Mouse (Mus musculus) ES-Bruce4 (cell line): ENCODE data around the gene Arglu1.

Experiments
- CTCF ChIP-seq: IDR thresholded peaks from one replicate; pipeline ENCODE4 v1.8.1; 2011; ENCODE audit warnings: low read depth, low read length
- POLR2A ChIP-seq: IDR thresholded peaks from one replicate; pipeline ENCODE4 v1.8.1; 2011; ENCODE audit warnings: low read length; ENCODE audit not compliant: insufficient read depth

DNA sequence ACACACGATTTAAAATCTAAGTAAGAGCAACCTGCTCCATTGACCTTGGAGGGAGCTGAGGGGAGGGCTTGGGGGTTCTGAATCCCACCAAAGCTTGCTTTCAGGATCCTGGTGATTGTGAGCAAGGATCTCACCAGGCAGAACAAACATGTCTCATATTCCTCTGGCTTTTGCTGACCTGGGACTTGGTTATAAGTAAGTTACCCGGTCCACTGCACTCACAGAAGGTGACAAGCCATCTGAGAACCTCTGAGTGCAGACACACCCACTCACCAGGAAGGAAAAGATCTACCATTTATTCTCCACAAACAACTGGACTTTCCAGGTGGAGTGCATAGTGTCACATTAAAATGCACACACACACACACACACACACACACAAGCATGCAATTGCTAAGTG lies 13.3 kb upstream of the Arglu1 start:
- TF ChIP-seq POLR2A (no peak), CTCF (no peak)
